Mouse (Mus musculus) embryonic fibroblast, embryonic 13.5 days (primary cell): ENCODE data around the gene Adgrg3. TPM values are rescaled to one million over a fixed set of nuclear protein-coding genes. Genes with fewer than 3 reads are reported as not detected.

Experiments used
- H3K27ac ChIP-seq: 2 replicates; pipeline ENCODE4 v1.5.1; 2012; ENCODE audit warnings: low read length, control low read depth, inconsistent platforms; ENCODE audit not compliant: insufficient read depth
- H3K4me1 ChIP-seq: 2 replicates; pipeline ENCODE4 v1.6.1; 2011; ENCODE audit warnings: low read length; ENCODE audit not compliant: control insufficient read depth, insufficient read depth
- H3K4me3 ChIP-seq: 2 replicates; pipeline ENCODE4 v1.5.1; 2011; ENCODE audit warnings: mild to moderate bottlenecking, control low read depth, low read length; ENCODE audit not compliant: insufficient read depth
- CTCF ChIP-seq: IDR thresholded peaks from 2 replicates; pipeline ENCODE4 v1.5.1; 2011; ENCODE audit warnings: mild to moderate bottlenecking, control low read depth, low read length, moderate library complexity, borderline replicate concordance; ENCODE audit not compliant: insufficient read depth
- POLR2A ChIP-seq: IDR thresholded peaks from 2 replicates; pipeline ENCODE4 v1.6.1; 2011; ENCODE audit warnings: low read depth, mild to moderate bottlenecking, control low read depth, low read length, moderate library complexity
- polyA plus RNA-seq: library from polyadenylated mRNA; stranded (reverse); fragments of >200 nt; gene quantifications from 2 replicates; pipeline ENCODE4 v1.2.4, GENCODE M21; 2011; ENCODE audit warnings: low read depth; ENCODE audit not compliant: missing spikeins, insufficient read length

The Adgrg3 gene
- polyA plus RNA-seq, 1 experiment: not detected

DNA sequence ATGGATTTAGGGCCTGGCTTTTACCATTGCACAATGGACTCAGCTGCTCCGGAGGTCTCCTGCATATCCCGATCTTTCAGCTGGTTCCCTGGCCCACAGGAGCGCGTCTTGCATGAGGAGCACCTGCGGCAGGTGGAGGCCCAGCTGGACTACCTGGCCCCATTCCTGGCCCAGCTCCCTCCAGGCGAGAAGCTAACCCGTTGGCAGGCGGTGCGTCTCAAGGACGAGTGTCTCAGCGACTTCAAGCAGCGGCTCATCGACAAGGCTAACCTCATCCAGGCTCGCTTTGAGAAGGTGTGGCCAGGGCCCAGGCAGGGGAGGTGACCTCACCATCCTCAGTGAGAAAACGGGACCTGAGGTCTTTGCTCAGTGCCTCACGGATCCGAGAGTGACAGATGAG, 58.7 kb downstream of the Adgrg3 start:
- no peaks in the 10 kb centered on the region for H3K4me1 ChIP-seq
- no peak for TF ChIP-seq CTCF
- no peak for TF ChIP-seq POLR2A

DNA sequence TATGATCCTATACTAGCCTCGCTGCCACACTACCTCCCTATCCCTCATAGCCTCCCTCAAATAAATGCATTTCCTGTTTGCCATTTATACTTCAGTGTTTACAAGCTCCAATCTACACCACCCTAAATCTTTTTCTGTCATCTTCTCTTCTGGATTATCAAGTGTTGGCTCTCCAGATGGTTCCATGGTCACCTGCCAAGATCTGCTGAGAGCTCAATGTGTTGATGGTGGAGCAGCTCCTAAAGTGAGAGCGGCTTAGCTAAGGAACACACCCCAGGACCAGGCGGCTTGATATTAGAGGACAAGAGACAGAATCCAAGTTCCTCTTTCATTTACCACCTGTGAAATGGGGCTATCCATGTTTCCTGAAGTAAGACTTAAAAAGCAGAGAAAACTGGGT, 60.6 kb downstream of the Adgrg3 start:
- TF ChIP-seq POLR2A: no peak
- no peak for TF ChIP-seq CTCF
- Histone ChIP-seq H3K4me1 (no peaks in the 10 kb centered on the region), H3K27ac (no peak overlapping the region), H3K4me3 (no peak overlapping the region)

More for the DNA sequence above, 58.7 kb downstream of the Adgrg3 start:
- H3K4me3 ChIP-seq: no peak overlapping the region
- no peak overlapping the region for H3K27ac ChIP-seq

DNA sequence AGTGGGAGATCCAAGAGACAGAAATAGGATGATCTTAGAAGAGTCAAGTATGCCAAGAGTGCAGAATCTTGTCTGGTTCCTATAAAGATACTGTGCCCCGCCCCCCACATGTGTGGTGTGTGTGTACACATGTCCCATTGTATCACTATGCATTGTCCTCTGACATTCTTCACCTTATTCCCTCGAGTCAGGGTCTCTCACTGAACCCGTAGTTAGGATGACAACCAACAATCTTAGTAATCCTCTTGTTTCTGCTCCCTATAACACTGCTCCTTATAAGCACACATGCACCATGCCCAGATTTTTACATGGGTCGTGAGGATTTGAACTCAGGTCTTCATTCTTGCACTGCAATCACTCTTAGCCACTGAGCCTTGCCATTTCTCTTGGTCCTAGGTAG, 61.8 kb downstream of the Adgrg3 start:
- Histone ChIP-seq H3K27ac (no peak overlapping the region), H3K4me1 (no peaks in the 10 kb centered on the region), H3K4me3 (no peak overlapping the region)
- no peak for TF ChIP-seq POLR2A
- no peak for TF ChIP-seq CTCF

DNA sequence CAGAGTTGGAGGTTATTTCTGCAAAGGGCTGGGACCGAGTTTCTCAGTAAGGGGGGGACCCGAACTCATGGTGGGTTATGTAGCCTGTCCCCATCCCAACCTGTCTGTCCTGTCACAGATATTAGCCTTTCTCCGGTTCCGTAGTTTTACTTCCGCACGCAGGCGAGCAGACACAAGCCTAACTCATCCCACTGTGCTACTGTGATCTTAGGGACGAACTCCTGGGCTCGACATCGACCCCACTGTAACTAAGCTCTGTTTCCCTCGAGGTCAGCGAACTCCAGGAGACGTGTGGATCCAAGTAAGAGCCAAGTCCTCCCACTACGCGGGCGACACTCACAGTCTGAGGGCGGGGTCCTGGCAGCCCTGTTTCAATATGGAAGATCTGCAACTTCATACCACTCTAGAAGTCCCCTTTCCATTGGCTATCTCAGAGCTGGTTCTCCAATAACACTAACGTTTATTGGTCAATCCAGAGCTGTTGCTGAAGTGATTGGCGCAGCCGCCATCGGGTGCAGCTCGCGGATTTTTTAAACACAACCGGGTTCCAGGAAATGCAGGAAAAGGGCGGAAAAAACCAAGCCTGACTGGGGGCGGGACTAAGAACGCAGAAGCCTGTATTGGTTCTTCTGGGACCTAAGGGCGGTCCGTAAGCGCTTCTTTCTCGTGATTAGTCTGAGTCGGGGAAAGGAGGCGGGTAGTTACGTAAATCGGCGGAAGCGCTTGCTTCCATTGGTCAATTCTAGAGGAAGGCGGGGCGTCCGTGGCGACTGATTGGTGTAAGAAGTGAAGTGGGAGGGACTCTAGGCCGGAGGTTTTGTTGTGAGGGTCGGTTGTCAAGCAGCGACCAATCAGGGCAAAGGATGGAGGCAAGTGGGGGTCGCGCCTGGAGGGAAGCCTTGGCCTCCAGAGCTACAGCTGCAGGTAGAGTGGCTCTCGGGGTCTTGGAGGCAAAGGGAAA, 63.2 kb downstream of the Adgrg3 start, which contains the start of gene Katnb1:
Katnb1 (plus strand) TSS at position 806 of the 961 bp plus-strand sequence.
- no peak for TF ChIP-seq CTCF
- TF ChIP-seq POLR2A: peak; percentile 98
- H3K27ac ChIP-seq: peak within 1 kb of the TSS; percentile 8; the same call in 1 of the 2 replicates
- peak within 1 kb of the TSS; percentile 87 for H3K4me3 ChIP-seq
- no peaks in the 10 kb centered on the region for H3K4me1 ChIP-seq

DNA sequence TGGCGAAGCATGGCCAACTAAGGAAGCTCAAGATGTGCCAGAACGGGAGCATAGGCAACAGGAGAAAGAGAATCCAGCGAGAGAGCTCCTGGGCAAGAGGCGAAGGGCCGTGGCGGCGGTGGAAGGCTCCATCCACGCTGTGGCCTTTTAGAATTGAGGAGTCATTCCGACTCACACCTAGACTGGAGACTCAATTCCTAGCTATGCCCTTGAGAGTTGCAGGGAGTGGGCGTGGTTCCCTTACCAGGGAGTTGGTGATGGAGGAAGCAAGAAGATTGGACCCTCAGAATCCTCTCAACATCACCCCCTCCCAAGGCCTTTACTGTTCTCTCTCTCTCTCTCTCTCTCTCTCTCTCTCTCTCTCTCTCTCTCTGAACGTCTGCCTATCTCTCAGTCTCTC, 64.2 kb downstream of the Adgrg3 start:
- no peak overlapping the region for H3K27ac ChIP-seq
- H3K4me1 ChIP-seq: no peaks in the 10 kb centered on the region
- TF ChIP-seq CTCF (no peak), POLR2A (no peak)
- H3K4me3 ChIP-seq: peak overlapping the region; percentile 87

DNA sequence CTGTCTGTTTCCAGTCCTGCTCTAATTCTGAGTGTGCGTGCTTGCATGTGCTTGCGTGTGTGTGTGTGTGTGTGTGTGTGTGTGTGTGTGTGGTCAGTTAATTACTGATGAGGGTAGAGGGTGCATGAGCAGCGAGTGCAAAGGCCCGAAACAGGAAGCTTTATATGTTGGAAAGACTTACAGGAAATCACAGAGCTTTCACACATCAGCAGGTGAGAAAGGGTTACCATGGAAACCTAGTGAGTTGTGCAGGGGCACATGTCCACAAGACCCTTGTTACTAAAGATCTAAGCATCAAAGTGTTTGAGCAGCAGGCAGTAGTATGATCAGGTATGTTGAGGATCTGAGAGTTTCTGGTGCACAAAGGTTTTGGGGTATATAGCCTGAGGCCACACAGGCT, 66.8 kb downstream of the Adgrg3 start:
- Histone ChIP-seq H3K4me3 (no peak overlapping the region), H3K4me1 (no peaks in the 10 kb centered on the region), H3K27ac (no peak overlapping the region)
- TF ChIP-seq POLR2A (no peak), CTCF (no peak)

DNA sequence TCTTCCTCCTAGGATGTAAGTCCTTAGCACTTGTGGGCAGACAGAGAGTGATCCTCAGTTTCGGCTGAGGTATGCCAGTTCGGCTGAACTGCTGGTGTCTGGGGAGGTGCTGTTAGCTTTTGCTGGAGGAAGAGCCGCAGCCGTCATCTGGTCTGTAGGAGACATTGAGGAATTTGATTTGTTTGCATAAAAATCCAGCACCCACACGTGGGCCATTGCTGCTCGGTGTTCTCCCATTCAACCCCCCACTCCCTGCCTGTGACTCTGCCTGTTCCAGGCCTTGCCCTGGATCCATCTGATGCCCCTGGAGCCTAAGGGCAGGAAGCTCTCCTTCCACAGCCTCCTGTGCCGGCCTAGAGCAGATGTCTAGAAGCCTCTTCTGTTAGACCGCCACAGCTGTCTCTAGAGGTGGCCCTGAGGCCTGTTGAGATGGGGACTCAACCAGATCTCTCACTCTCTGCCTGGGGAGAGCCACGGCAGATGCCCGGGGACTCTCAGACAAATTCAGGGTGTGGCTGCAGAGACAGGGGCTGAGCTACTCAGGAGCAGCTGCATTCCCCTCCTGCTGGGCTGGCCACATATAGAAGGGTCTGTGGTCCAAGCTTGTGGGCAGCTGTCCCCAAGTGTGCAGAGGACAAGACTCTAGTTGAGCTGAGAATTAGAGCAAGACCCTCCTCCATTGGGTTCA, 67.4 kb downstream of the Adgrg3 start:
- Histone ChIP-seq H3K4me1 (no peaks in the 10 kb centered on the region), H3K4me3 (no peak overlapping the region), H3K27ac (no peak overlapping the region)
- TF ChIP-seq CTCF (no peak), POLR2A (no peak)

DNA sequence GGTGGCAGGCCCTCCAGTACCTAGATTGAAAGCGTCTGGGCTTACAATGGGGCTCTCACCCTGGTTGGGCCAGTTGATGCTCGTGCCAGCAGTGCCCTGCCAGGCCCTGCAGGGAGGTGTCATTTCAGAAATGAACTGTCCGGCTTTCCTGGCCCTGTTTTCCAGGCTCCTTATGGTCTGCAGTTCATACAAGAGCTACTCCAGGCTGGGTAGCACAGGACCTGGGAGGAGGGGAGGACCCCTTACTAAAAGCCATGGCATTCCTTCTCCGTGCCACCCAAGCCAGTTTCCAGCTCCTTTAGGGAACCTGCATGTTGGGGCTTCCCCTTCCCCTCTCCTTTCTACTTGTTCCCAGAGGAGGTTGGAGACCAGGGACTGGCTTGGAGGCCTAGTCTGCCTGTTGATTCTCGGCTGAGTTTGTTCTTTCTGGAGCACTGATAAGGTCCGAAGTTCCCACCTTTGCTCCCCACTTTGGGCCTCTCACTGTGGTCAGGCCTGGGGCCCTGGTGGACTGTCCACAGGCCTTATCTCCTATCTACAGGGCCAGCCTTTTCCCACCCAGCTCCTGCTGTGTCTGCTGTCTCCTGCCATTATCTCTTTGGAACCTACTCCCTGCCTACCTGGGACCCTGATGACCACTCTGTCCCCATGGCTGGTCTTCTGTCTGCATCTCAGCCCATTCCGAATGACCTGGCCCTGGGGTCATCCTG, 68.1 kb downstream of the Adgrg3 start:
- no peak for TF ChIP-seq CTCF
- TF ChIP-seq POLR2A: no peak

DNA sequence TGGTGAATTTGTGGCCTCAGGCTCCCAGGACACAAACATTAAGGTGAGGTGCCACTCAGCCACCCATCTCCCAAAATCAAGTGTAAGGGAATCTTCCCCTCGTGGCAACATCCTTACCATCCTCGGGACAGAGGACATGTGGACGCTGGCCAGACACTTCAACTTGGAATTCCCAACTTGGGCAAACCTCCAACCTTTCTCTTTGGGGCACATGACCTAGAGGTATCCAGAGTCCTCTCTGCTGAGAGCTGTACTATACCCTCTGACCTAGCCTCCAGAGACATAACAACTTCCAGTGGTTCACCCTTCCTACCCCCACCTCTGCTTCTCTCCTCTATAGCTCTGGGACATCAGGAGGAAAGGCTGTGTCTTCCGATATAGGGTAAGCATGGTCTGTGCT, 76.1 kb downstream of the Adgrg3 start:
- no peak for TF ChIP-seq CTCF
- H3K27ac ChIP-seq: no peak overlapping the region
- H3K4me1 ChIP-seq: no peaks in the 10 kb centered on the region
- no peak overlapping the region for H3K4me3 ChIP-seq

More for the DNA sequence above, 68.1 kb downstream of the Adgrg3 start:
- no peak overlapping the region for H3K4me3 ChIP-seq
- no peaks in the 10 kb centered on the region for H3K4me1 ChIP-seq
- H3K27ac ChIP-seq: no peak overlapping the region

Other genes starting within 250 kb of the Adgrg3 start
- 30.9 and 34.7 TPM in 2 replicates for gene Cx3cl1, start 245.7 kb upstream of the Adgrg3 start, polyA plus RNA-seq
- gene Ccl17, start 207.2 kb upstream of the Adgrg3 start, polyA plus RNA-seq: not detected in 2 replicates
- 46.5 and 48.9 TPM in 2 replicates for gene Coq9, start 179.4 kb upstream of the Adgrg3 start, polyA plus RNA-seq
- 27.6 and 35.3 TPM in 2 replicates for gene Ciapin1, start 179.3 kb upstream of the Adgrg3 start, polyA plus RNA-seq
- 84.6 and 92.0 TPM in 2 replicates for gene Polr2c, start 160.2 kb upstream of the Adgrg3 start, polyA plus RNA-seq
- 8.7 and 9.3 TPM in 2 replicates for gene Dok4, start 141.4 kb upstream of the Adgrg3 start, polyA plus RNA-seq
- 39.2 and 43.7 TPM in 2 replicates for gene Ccdc102a, start 99.6 kb upstream of the Adgrg3 start, polyA plus RNA-seq
- 0.49 and 0.63 TPM in 2 replicates for gene Adgrg5, start 94.0 kb upstream of the Adgrg3 start, polyA plus RNA-seq
- 3.1 and 3.4 TPM in 2 replicates for gene Adgrg1, start 42.9 kb upstream of the Adgrg3 start, polyA plus RNA-seq
- not detected in 2 replicates for gene Drc7, start 37.4 kb downstream of the Adgrg3 start, polyA plus RNA-seq
- gene Katnb1, start 63.5 kb downstream of the Adgrg3 start, polyA plus RNA-seq: 6.8 and 9.0 TPM in 2 replicates
- gene Kifc3, start 185.1 kb downstream of the Adgrg3 start, polyA plus RNA-seq: 13.6 and 21.4 TPM in 2 replicates